Comparison of ENCODE assay signal across 8 mouse cellular contexts in genomic region chr15:93397826-93398698, GRCm38 (mm10). TPM values are rescaled to one million over a fixed set of nuclear protein-coding genes. Genes with fewer than 3 reads are reported as not detected.
DNase-seq lines count a peak whose midpoint lies in the region; ATAC-seq and TF ChIP-seq lines count a peak whose summit lies in the region.

Gene Zcrb1 (minus strand): TSS chr15:93398334.
Gene Pphln1 (plus strand): TSS chr15:93398350.

- H3K27ac ChIP-seq in bone marrow macrophage, adult 2 months (ENCODE audit: insufficient read depth, low read depth, low read length) = peak within 1 kb of the TSS; percentile 67
- H3K27ac ChIP-seq in embryonic fibroblast, embryonic 13.5 days (ENCODE audit: insufficient read depth, low read length) = peak within 1 kb of the TSS; percentile 19
- peak within 1 kb of the TSS; percentile 75 for H3K27ac ChIP-seq in heart, embryonic 11.5 days (ENCODE audit: low read depth, low read length)
- peak within 1 kb of the TSS; percentile 88 for H3K27ac ChIP-seq in kidney, embryonic 16.5 days (ENCODE audit: low read length)
- peak within 1 kb of the TSS; percentile 74 for H3K27ac ChIP-seq in liver, adult 2 months (replicated peaks; ENCODE audit: insufficient read depth, low read depth, low read length)

- H3K4me2 ChIP-seq in heart, embryonic 11.5 days = peak within 1 kb of the TSS; percentile 77
- H3K4me2 ChIP-seq in kidney, embryonic 16.5 days (replicated peaks; ENCODE audit: low read depth, low read length) = peak within 1 kb of the TSS; percentile 86
- peak within 1 kb of the TSS; percentile 97 for H3K4me2 ChIP-seq in myocyte (ENCODE audit: low read depth)

- no peak for TF ChIP-seq POLR2A in bone marrow macrophage, adult 2 months (IDR thresholded peaks at IDR 0.05; ENCODE audit: borderline replicate concordance, low read depth, low read length)
- 0 out of 2 replicates have a peak, but pooled peaks have one; percentile 53 for TF ChIP-seq POLR2A in embryonic fibroblast, embryonic 13.5 days (IDR thresholded peaks at IDR 0.05; ENCODE audit: low read depth, low read length)
- TF ChIP-seq POLR2A in liver, adult 2 months (IDR thresholded peaks at IDR 0.05; ENCODE audit: extremely low read depth, insufficient read depth, low read length) = peak; percentile 53; the same call in 1 of the 2 replicates
- TF ChIP-seq POLR2A in myocyte (IDR thresholded peaks at IDR 0.05; ENCODE audit: insufficient read length, low read depth) = peak; percentile 93

- H3K79me2 ChIP-seq in liver, adult 2 months (ENCODE audit: control insufficient read depth, insufficient read depth, low read length) = peaks cover 28% of the 10 kb centered on the region; the same call in 1 of the 2 replicates
- H3K79me2 ChIP-seq in myocyte (ENCODE audit: control insufficient read depth, insufficient read depth) = peaks cover 92% of the 10 kb centered on the region

- no peaks in the 10 kb centered on the region for H3K9me3 ChIP-seq in heart, embryonic 11.5 days (replicated peaks; ENCODE audit: control insufficient read depth, low read length)
- no peaks in the 10 kb centered on the region for H3K9me3 ChIP-seq in kidney, embryonic 16.5 days (ENCODE audit: low read length)

- H3K36me3 ChIP-seq in heart, embryonic 11.5 days (ENCODE audit: control insufficient read depth, insufficient read depth, low read length) = no peaks in the 10 kb centered on the region; the same call in 1 of the 2 replicates
- H3K36me3 ChIP-seq in kidney, embryonic 16.5 days (ENCODE audit: insufficient read depth, low read length) = peaks cover 21% of the 10 kb centered on the region
- peaks cover 4% of the 10 kb centered on the region; the same call in 1 of the 2 replicates for H3K36me3 ChIP-seq in liver, adult 2 months (ENCODE audit: control insufficient read depth, insufficient read depth, low read length)
- peaks cover 10% of the 10 kb centered on the region for H3K36me3 ChIP-seq in myocyte (ENCODE audit: control insufficient read depth, insufficient read depth)
- peaks cover 4% of the 10 kb centered on the region; the same call in 1 of the 2 replicates for H3K36me3 ChIP-seq in splenic B cell, adult 2 months (ENCODE audit: control insufficient read depth, insufficient read depth, low read length, poor library complexity, severe bottlenecking)

- no peaks in the 10 kb centered on the region for H3K27me3 ChIP-seq in heart, embryonic 11.5 days (ENCODE audit: control insufficient read depth, insufficient read depth, low read length)
- H3K27me3 ChIP-seq in kidney, embryonic 16.5 days (ENCODE audit: insufficient read depth, low read length) = no peaks in the 10 kb centered on the region
- H3K27me3 ChIP-seq in liver, adult 2 months (ENCODE audit: control insufficient read depth, insufficient read depth, low read length) = no peaks in the 10 kb centered on the region
- no peaks in the 10 kb centered on the region for H3K27me3 ChIP-seq in myocyte (ENCODE audit: control insufficient read depth, insufficient read depth, insufficient read length)
- H3K27me3 ChIP-seq in splenic B cell, adult 2 months (ENCODE audit: control insufficient read depth, insufficient read depth, low read length, poor library complexity, severe bottlenecking) = no peaks in the 10 kb centered on the region

- peak within 1 kb of the TSS; percentile 96 for H3K9ac ChIP-seq in heart, embryonic 11.5 days (ENCODE audit: low read depth, low read length)
- peak within 1 kb of the TSS; percentile 95 for H3K9ac ChIP-seq in kidney, embryonic 16.5 days (replicated peaks; ENCODE audit: low read length)
- H3K9ac ChIP-seq in liver, adult 2 months (ENCODE audit: low read depth, low read length) = peak within 1 kb of the TSS; percentile 94

- ATAC-seq in heart, embryonic 11.5 days (replicated peaks; ENCODE audit: insufficient number of reproducible peaks, low FRiP score, low TSS enrichment) = peak; percentile 93
- peak; percentile 93 for ATAC-seq in kidney, embryonic 16.5 days (ENCODE audit: low FRiP score, low TSS enrichment)

- peak within 1 kb of the TSS; percentile 43 for H3ac ChIP-seq in myocyte (ENCODE audit: control insufficient read depth, insufficient read length)

- DNase-seq in A20 (ENCODE audit: low read depth, low spot score) = peak; percentile 93
- peak; percentile 50 for DNase-seq in liver, adult 2 months (ENCODE audit: extremely low read depth, low read depth, low spot score)
- peak; percentile 89 for DNase-seq in splenic B cell, adult 2 months (ENCODE audit: low read depth, low spot score)

- H3K4me1 ChIP-seq in bone marrow macrophage, adult 2 months (ENCODE audit: control insufficient read depth, insufficient read depth, low read length) = peaks cover 23% of the 10 kb centered on the region
- peaks cover 2% of the 10 kb centered on the region; the same call in 1 of the 2 replicates for H3K4me1 ChIP-seq in embryonic fibroblast, embryonic 13.5 days (ENCODE audit: control insufficient read depth, insufficient read depth, low read length)
- peaks cover 19% of the 10 kb centered on the region for H3K4me1 ChIP-seq in heart, embryonic 11.5 days (ENCODE audit: control insufficient read depth, insufficient read depth, low read length)
- H3K4me1 ChIP-seq in kidney, embryonic 16.5 days (ENCODE audit: insufficient read depth, low read length) = peaks cover 28% of the 10 kb centered on the region
- H3K4me1 ChIP-seq in liver, adult 2 months (ENCODE audit: control insufficient read depth, insufficient read depth, low read length) = peaks cover 14% of the 10 kb centered on the region

- no peak for TF ChIP-seq CTCF in bone marrow macrophage, adult 2 months (IDR thresholded peaks at IDR 0.05; ENCODE audit: low read depth, low read length)
- TF ChIP-seq CTCF in embryonic fibroblast, embryonic 13.5 days (IDR thresholded peaks at IDR 0.05; ENCODE audit: borderline replicate concordance, insufficient read depth, low read length) = no peak
- TF ChIP-seq CTCF in liver, adult 2 months (IDR thresholded peaks at IDR 0.05; ENCODE audit: low read depth, low read length) = no peak

- whole genome bisulfite sequencing in heart, embryonic 11.5 days (ENCODE audit: insufficient replicate concordance) = under 1% methylated on average over 100 of the region's 100 CpGs
- under 1% methylated on average over 98 of the region's 100 CpGs for WGBS in kidney, embryonic 16.5 days
- WGBS in liver, adult 2 months = under 1% methylated on average over 100 of the region's 100 CpGs

- peak within 1 kb of the TSS; percentile 81 for H3K4me3 ChIP-seq in bone marrow macrophage, adult 2 months (ENCODE audit: insufficient read depth, low read length)
- H3K4me3 ChIP-seq in embryonic fibroblast, embryonic 13.5 days (ENCODE audit: insufficient read depth, low read length) = peak within 1 kb of the TSS; percentile 89
- peak within 1 kb of the TSS; percentile 93 for H3K4me3 ChIP-seq in heart, embryonic 11.5 days (ENCODE audit: low read depth, low read length)
- H3K4me3 ChIP-seq in kidney, embryonic 16.5 days (ENCODE audit: low read length) = peak within 1 kb of the TSS; percentile 95
- H3K4me3 ChIP-seq in liver, adult 2 months (ENCODE audit: insufficient read depth, low read depth, low read length) = peak within 1 kb of the TSS; percentile 96
- H3K4me3 ChIP-seq in myocyte = peak within 1 kb of the TSS; percentile 74

TF ChIP-seq in myocyte, 11 proteins besides CTCF, POLR2A, EP300 and RAD21:
- TF ChIP-seq MAX (IDR thresholded peaks at IDR 0.05; ENCODE audit: low read depth) (no peak), MYOG (IDR thresholded peaks at IDR 0.05; ENCODE audit: control insufficient read depth in 1 of 3, insufficient read depth in 1 of 3, insufficient read length in 2 of 3, low read depth in 2 of 3) (peak in 2 of 3 experiments; percentile 9 to 19), REST (IDR thresholded peaks at IDR 0.05; ENCODE audit: insufficient read depth, insufficient read length) (peak; percentile 8), POLR2AphosphoS2 (IDR thresholded peaks at IDR 0.05; ENCODE audit: insufficient read length, low read depth) (peak; percentile 74), TCF3 (IDR thresholded peaks at IDR 0.05; ENCODE audit: insufficient read length, low read depth) (no peak), MYOD1 (IDR thresholded peaks at IDR 0.05; ENCODE audit: control insufficient read depth in 1 of 3, insufficient read length in 2 of 3, low read depth in 2 of 3) (peak in 1 of 3 experiments; percentile 12), E2F4 (IDR thresholded peaks at IDR 0.05; ENCODE audit: insufficient read depth) (peak; percentile 50), SRF (IDR thresholded peaks at IDR 0.05; ENCODE audit: control insufficient read depth, insufficient read length, low read depth) (peak; percentile 88)

RNA-seq across cellular contexts. Expression of gene Zcrb1, which starts in this region (rescaled TPM):
- polyA plus RNA-seq in bone marrow macrophage, adult 2 months (2012; ENCODE audit: insufficient read depth, insufficient read length, missing spikeins) = 109 and 132 TPM in 2 replicates
- polyA plus RNA-seq in embryonic fibroblast, embryonic 13.5 days (2011; ENCODE audit: insufficient read length, low read depth, missing spikeins) = 85.3 and 92.3 TPM in 2 replicates
- polyA plus RNA-seq in heart, embryonic 11.5 days (2014; fragmentation: Nextera tagmentation; extraction: Ambion mirVana) = 125 and 135 TPM in 2 replicates
- 115 and 118 TPM in 2 replicates for polyA plus RNA-seq in kidney, embryonic 16.5 days (2015; fragmentation: Nextera tagmentation; extraction: Ambion mirVana)
- 22.5 and 28.0 TPM in 2 replicates for total RNA-seq in liver, adult 2 months (2014; rRNA removed)
- polyA plus RNA-seq in liver, adult 2 months (2012; rRNA removed) = 12.0 TPM in 2 replicates
- 91.9 TPM for polyA plus RNA-seq in myocyte (2012; fragmentation: generic; extraction: Trizol)

RNA-seq across cellular contexts. Expression of gene Pphln1, which starts in this region (rescaled TPM):
- 25.5 and 27.3 TPM in 2 replicates for polyA plus RNA-seq in bone marrow macrophage, adult 2 months (2012; ENCODE audit: insufficient read depth, insufficient read length, missing spikeins)
- 40.2 and 51.5 TPM in 2 replicates for polyA plus RNA-seq in embryonic fibroblast, embryonic 13.5 days (2011; ENCODE audit: insufficient read length, low read depth, missing spikeins)
- 35.3 and 43.3 TPM in 2 replicates for polyA plus RNA-seq in heart, embryonic 11.5 days (2014; fragmentation: Nextera tagmentation; extraction: Ambion mirVana)
- polyA plus RNA-seq in kidney, embryonic 16.5 days (2015; fragmentation: Nextera tagmentation; extraction: Ambion mirVana) = 41.3 and 53.1 TPM in 2 replicates
- total RNA-seq in liver, adult 2 months (2014; rRNA removed) = 11.4 and 11.7 TPM in 2 replicates
- 4.2 TPM in 2 replicates for polyA plus RNA-seq in liver, adult 2 months (2012; rRNA removed)
- 20.4 TPM for polyA plus RNA-seq in myocyte (2012; fragmentation: generic; extraction: Trizol)

Comparison
In these comparisons a context has a peak if more than half of its experiments do, and no peak if none do; other contexts are left out.
1. Peak in every context shown above with its lines: DNase-seq, ATAC-seq, H3K4me3 ChIP-seq and H3K27ac ChIP-seq.
2. H3K27ac ChIP-seq: peak in every context shown above with its lines; median percentile 88 in kidney, embryonic 16.5 days; 75 in heart, embryonic 11.5 days; 74 in liver, adult 2 months; 67 in bone marrow macrophage, adult 2 months; 19 in embryonic fibroblast, embryonic 13.5 days.